Comparison of ENCODE assay signal across 8 mouse cellular contexts in genomic region chr11:116027756-116028155, GRCm38 (mm10). TPM values are rescaled to one million over a fixed set of nuclear protein-coding genes. Genes with fewer than 3 reads are reported as not detected.
DNase-seq lines count a peak whose midpoint lies in the region; ATAC-seq and TF ChIP-seq lines count a peak whose summit lies in the region.

Gene H3f3b, minus strand, starts transcription at chr11:116027962.

- H3K36me3 ChIP-seq in intestine, postnatal 0 days (ENCODE audit: control insufficient read depth, insufficient read depth) = no peaks in the 10 kb centered on the region; the same call in 1 of the 2 replicates

- no peaks in the 10 kb centered on the region for H3K9me3 ChIP-seq in intestine, postnatal 0 days (ENCODE audit: control insufficient read depth)

- H3K27me3 ChIP-seq in intestine, postnatal 0 days (replicated peaks; ENCODE audit: control insufficient read depth, insufficient read depth, low read length) = no peaks in the 10 kb centered on the region

- no peak for ATAC-seq in intestine, postnatal 0 days
- no peak for ATAC-seq in megakaryocyte-erythroid progenitor cell, adult 5-6 weeks (replicated peaks; ENCODE audit: low FRiP score, low TSS enrichment, poor library complexity, severe bottlenecking)

- H3K9ac ChIP-seq in intestine, postnatal 0 days (ENCODE audit: low read depth, low read length) = no peak within 1 kb of the TSS

- WGBS in intestine, postnatal 0 days = 78% methylated on average over 4 of the region's 4 CpGs

- no peak within 1 kb of the TSS for H3K4me2 ChIP-seq in intestine, postnatal 0 days (replicated peaks; ENCODE audit: low read depth)

- TF ChIP-seq CTCF in left cerebral cortex, adult 2 months (IDR thresholded peaks at IDR 0.05) = no peak
- TF ChIP-seq CTCF in bone marrow macrophage, adult 2 months (IDR thresholded peaks at IDR 0.05; ENCODE audit: low read depth, low read length) = no peak
- no peak for TF ChIP-seq CTCF in intestine, postnatal 0 days (IDR thresholded peaks at IDR 0.05; ENCODE audit: low read depth)

- intact Hi-C loops in left cerebral cortex, adult 2 months (cut with DNase I) = no loop called here

- peaks cover 34% of the 10 kb centered on the region for H3K4me1 ChIP-seq in bone marrow macrophage, adult 2 months (ENCODE audit: control insufficient read depth, insufficient read depth, low read length)
- no peaks in the 10 kb centered on the region; the same call in 1 of the 2 replicates for H3K4me1 ChIP-seq in intestine, postnatal 0 days (replicated peaks; ENCODE audit: control insufficient read depth, insufficient read depth, low read length)

- H3K4me3 ChIP-seq in left cerebral cortex, adult 2 months = no peak within 1 kb of the TSS
- peak within 1 kb of the TSS; percentile 60 for H3K4me3 ChIP-seq in bone marrow macrophage, adult 2 months (ENCODE audit: insufficient read depth, low read length)
- H3K4me3 ChIP-seq in intestine, postnatal 0 days (ENCODE audit: low read depth, low read length) = no peak within 1 kb of the TSS

- no peak for DNase-seq in left cerebral cortex, adult 2 months (ENCODE audit: extremely low spot score in 1 of 2, low spot score in 2 of 2)
- no peak for DNase-seq in left cerebral cortex, adult 11 months (ENCODE audit: low spot score)
- no peak for DNase-seq in gonadal fat pad, adult 2 months (ENCODE audit: low read depth)
- no peak for DNase-seq in embryo, embryonic 10.5 days (ENCODE audit: low spot score)
- no peak for DNase-seq in thymus, postnatal 14 days

- H3K27ac ChIP-seq in left cerebral cortex, adult 2 months = no peak within 1 kb of the TSS
- H3K27ac ChIP-seq in bone marrow macrophage, adult 2 months (ENCODE audit: insufficient read depth, low read depth, low read length) = peak within 1 kb of the TSS; percentile 90
- no peak within 1 kb of the TSS for H3K27ac ChIP-seq in intestine, postnatal 0 days (ENCODE audit: low read depth, low read length)

- TF ChIP-seq POLR2A in bone marrow macrophage, adult 2 months (IDR thresholded peaks at IDR 0.05; ENCODE audit: borderline replicate concordance, low read depth, low read length) = no peak

RNA-seq across cellular contexts. Expression of gene H3f3b, which starts in this region (rescaled TPM):
- 100 to 1,000 TPM; 247 to 254 TPM for total RNA-seq in left cerebral cortex, adult 2 months (2021)
- 431 and 432 TPM in 2 replicates for polyA plus RNA-seq in bone marrow macrophage, adult 2 months (2012; ENCODE audit: insufficient read depth, insufficient read length, missing spikeins)
- polyA plus RNA-seq in gonadal fat pad, adult 2 months (2012; rRNA removed) = 147 and 215 TPM in 2 replicates
- 1,144 and 1,190 TPM in 2 replicates for polyA plus RNA-seq in intestine, postnatal 0 days (2015; fragmentation: Nextera tagmentation; extraction: Ambion mirVana)
- 594 and 607 TPM in 2 replicates for total RNA-seq in megakaryocyte-erythroid progenitor cell, adult 5-6 weeks (2014; fragmentation: Nextera tagmentation)
- total RNA-seq in megakaryocyte-erythroid progenitor cell, adult 5-6 weeks (2017) = 709 and 905 TPM in 2 replicates
